Mouse (Mus musculus): ENCODE data around the gene Cdhr5. TPM values are rescaled to one million over a fixed set of nuclear protein-coding genes. Genes with fewer than 3 reads are reported as not detected.

Cdhr5 gene
- polyA plus RNA-seq, 1 experiment from 2014 or later, result not detected

GRCm38 (mm10) chr7:141301386-141301785, 24.8 kb upstream of the Cdhr5 start:
- Histone ChIP-seq H3K4me2 (ENCODE audit: low read depth) (no peak overlapping the region), H3K4me3 (ENCODE audit: low read depth, low read length) (no peak overlapping the region), H3K9ac (ENCODE audit: low read length) (no peak overlapping the region), H3K4me1 (ENCODE audit: control insufficient read depth, insufficient read depth, low read length) (no peaks in the 10 kb centered on the region), H3K9me3 (ENCODE audit: control insufficient read depth, low read length) (no peaks in the 10 kb centered on the region), H3K27me3 (ENCODE audit: control insufficient read depth, insufficient read depth, low read length) (no peaks in the 10 kb centered on the region), H3K27ac (ENCODE audit: low read depth, low read length) (no peak overlapping the region), H3K36me3 (ENCODE audit: control insufficient read depth, insufficient read depth, low read length) (peaks cover 14% of the 10 kb centered on the region)
- 94% methylated on average over 9 of the region's 9 CpGs for WGBS
- DNase-seq (ENCODE audit: low spot score) (no peak), ATAC-seq (ENCODE audit: insufficient read depth, low FRiP score, low TSS enrichment) (no peak)

- H3K36me3 ChIP-seq (ENCODE audit: control insufficient read depth, insufficient read depth, low read length), result peaks cover 11% of the 10 kb centered on the region
- H3K9me3 ChIP-seq (ENCODE audit: control insufficient read depth, low read length), result no peaks in the 10 kb centered on the region
- H3K27ac ChIP-seq (ENCODE audit: low read depth, low read length), result no peak overlapping the region
- H3K4me2 ChIP-seq (ENCODE audit: low read depth), result no peak overlapping the region
- ATAC-seq (ENCODE audit: insufficient read depth, low FRiP score, low TSS enrichment), result no peak
- 96% methylated on average over 8 of the region's 8 CpGs for WGBS
- DNase-seq (ENCODE audit: low spot score), result no peak
- no peak overlapping the region for H3K9ac ChIP-seq (ENCODE audit: low read length)
- H3K27me3 ChIP-seq (ENCODE audit: control insufficient read depth, insufficient read depth, low read length), result peaks cover 17% of the 10 kb centered on the region
- no peak overlapping the region for H3K4me3 ChIP-seq (ENCODE audit: low read depth, low read length)
- peaks cover 3% of the 10 kb centered on the region; the same call in 1 of the 2 replicates for H3K4me1 ChIP-seq (ENCODE audit: control insufficient read depth, insufficient read depth, low read length)
These were observed 22.6 kb upstream of the Cdhr5 start for GRCm38 (mm10) chr7:141299175-141299574.

DNA sequence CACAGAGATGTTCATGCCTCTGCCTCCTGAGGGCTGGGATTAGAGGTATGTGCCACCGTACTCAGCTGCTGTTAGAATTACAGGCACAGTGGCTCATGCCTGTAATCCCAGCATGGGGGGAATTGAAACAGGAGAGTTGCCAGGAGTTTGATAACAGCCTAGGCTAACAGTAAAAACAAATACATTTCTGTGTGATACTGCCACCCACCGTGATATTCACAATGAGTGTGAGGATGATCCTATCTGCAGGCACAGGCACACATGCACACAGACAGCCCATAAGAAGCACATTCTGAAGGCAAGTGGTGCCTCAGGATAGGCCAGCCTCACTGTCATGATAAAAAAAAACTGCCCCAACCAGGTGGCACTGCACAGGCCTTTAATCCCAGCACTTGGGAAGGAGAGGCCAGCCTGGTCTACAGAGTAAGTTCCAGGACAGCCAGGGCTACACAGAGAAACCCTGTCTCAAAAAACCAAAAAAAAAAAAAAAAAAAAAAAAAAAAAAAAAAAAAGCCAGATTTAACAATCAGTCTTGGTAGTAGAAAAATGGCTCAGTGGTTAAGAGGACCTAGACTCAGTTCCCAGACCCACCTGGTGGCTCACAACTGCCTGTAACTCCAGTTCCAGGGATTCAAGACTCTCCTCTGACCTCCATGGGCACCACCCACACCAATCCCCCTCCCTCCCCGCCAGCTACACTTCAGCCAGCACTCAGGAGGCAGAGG, 21.5 kb upstream of the Cdhr5 start:
- H3K36me3 ChIP-seq (ENCODE audit: control insufficient read depth, insufficient read depth, low read length), result peaks cover 11% of the 10 kb centered on the region
- no peak overlapping the region for H3K27ac ChIP-seq (ENCODE audit: low read depth, low read length)
- no peaks in the 10 kb centered on the region for H3K9me3 ChIP-seq (ENCODE audit: control insufficient read depth, low read length)
- no peak for ATAC-seq (ENCODE audit: insufficient read depth, low FRiP score, low TSS enrichment)
- no peak overlapping the region for H3K4me2 ChIP-seq (ENCODE audit: low read depth)
- peaks cover 28% of the 10 kb centered on the region for H3K27me3 ChIP-seq (ENCODE audit: control insufficient read depth, insufficient read depth, low read length)
- 72% methylated on average over 3 of the region's 3 CpGs for WGBS
- DNase-seq (ENCODE audit: low spot score), result no peak
- H3K9ac ChIP-seq (ENCODE audit: low read length), result no peak overlapping the region
- no peak overlapping the region for H3K4me3 ChIP-seq (ENCODE audit: low read depth, low read length)
- H3K4me1 ChIP-seq (ENCODE audit: control insufficient read depth, insufficient read depth, low read length), result peaks cover 11% of the 10 kb centered on the region

DNA sequence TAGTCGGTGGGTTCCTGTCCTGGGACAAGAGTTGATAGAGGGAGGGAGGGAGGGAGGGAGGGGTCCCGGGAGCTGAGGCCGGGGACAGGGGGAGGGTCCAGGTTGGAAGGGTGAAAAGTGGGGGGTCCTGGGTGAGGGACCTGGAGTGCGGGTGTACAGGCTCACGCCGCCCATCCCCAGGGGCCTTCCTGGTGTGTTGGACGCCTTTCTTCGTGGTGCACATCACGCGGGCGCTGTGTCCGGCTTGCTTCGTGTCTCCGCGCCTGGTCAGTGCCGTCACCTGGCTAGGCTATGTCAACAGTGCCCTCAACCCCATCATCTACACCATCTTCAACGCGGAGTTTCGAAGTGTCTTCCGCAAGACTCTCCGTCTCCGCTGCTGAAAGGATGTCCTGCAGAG, 17.9 kb upstream of the Cdhr5 start:
- 8% methylated on average over 20 of the region's 22 CpGs for WGBS
- H3K9ac ChIP-seq (ENCODE audit: low read length), result no peak overlapping the region
- H3K27ac ChIP-seq (ENCODE audit: low read depth, low read length), result no peak overlapping the region
- peaks cover 2% of the 10 kb centered on the region; the same call in 1 of the 2 replicates for H3K36me3 ChIP-seq (ENCODE audit: control insufficient read depth, insufficient read depth, low read length)
- no peak for ATAC-seq (ENCODE audit: insufficient read depth, low FRiP score, low TSS enrichment)
- H3K4me2 ChIP-seq (ENCODE audit: low read depth), result peak overlapping the region; percentile 57
- DNase-seq (ENCODE audit: low spot score), result no peak
- H3K4me3 ChIP-seq (ENCODE audit: low read depth, low read length), result peak overlapping the region; percentile 33
- H3K27me3 ChIP-seq (ENCODE audit: control insufficient read depth, insufficient read depth, low read length), result peaks cover 57% of the 10 kb centered on the region
- peaks cover 15% of the 10 kb centered on the region for H3K4me1 ChIP-seq (ENCODE audit: control insufficient read depth, insufficient read depth, low read length)
- H3K9me3 ChIP-seq (ENCODE audit: control insufficient read depth, low read length), result no peaks in the 10 kb centered on the region

- H3K27ac ChIP-seq (ENCODE audit: low read depth, low read length), result no peak overlapping the region
- peak overlapping the region; percentile 57 for H3K4me2 ChIP-seq (ENCODE audit: low read depth)
- no peaks in the 10 kb centered on the region for H3K9me3 ChIP-seq (ENCODE audit: control insufficient read depth, low read length)
- ATAC-seq (ENCODE audit: insufficient read depth, low FRiP score, low TSS enrichment), result peak; percentile 35; the same call in 1 of the 2 replicates
- peak overlapping the region; percentile 33 for H3K4me3 ChIP-seq (ENCODE audit: low read depth, low read length)
- 1% methylated on average over 52 of the region's 53 CpGs for WGBS
- H3K36me3 ChIP-seq (ENCODE audit: control insufficient read depth, insufficient read depth, low read length), result no peaks in the 10 kb centered on the region
- DNase-seq (ENCODE audit: low spot score), result peak; percentile 66
- H3K9ac ChIP-seq (ENCODE audit: low read length), result peak overlapping the region; percentile 26
- H3K27me3 ChIP-seq (ENCODE audit: control insufficient read depth, insufficient read depth, low read length), result peaks cover 57% of the 10 kb centered on the region
- H3K4me1 ChIP-seq (ENCODE audit: control insufficient read depth, insufficient read depth, low read length), result peaks cover 15% of the 10 kb centered on the region
These were observed 17.4 kb upstream of the Cdhr5 start for GRCm38 (mm10) chr7:141293852-141294471.

DNA sequence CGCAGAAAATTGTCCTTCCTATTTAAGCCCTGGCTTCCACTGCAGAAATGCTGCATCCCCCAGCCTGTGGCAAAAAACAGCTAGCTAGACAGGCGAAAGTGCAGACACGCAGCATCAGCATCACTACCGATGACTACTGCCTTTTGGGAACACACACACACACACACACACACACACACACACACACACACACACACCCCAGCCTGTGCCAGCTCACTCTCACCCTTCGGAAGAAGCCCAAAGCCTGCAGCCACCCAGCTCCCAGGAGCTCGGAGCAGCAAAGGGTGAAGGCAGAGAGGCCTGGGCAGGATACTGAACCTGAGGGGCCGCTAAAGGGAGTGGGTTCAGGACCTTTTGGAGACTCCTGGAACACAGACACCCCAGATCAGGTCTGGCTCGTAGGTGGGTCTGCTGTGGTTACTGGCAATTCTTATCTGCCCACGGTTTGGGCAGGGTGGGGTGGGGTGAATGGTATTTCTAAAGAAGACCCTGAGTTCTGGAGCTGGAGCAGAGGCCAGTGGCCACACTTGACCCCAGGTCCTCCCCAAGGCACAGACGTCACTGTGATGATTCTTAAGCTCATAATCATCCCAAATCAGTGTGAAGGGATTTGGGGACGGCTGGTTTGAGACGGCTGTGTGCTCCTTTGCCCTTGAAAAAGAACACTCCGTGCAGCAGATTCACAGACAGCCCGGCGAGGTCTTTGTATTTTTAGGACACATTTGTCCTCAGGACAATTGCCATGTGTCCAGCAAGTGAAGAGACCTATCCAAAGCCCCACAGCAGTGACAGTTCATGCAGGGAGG, 16.2 kb upstream of the Cdhr5 start:
- 31% methylated on average over 15 of the region's 15 CpGs for WGBS
- H3K4me3 ChIP-seq (ENCODE audit: low read depth, low read length), result peak overlapping the region; percentile 49; the same call in 1 of the 2 replicates
- peaks cover 57% of the 10 kb centered on the region for H3K27me3 ChIP-seq (ENCODE audit: control insufficient read depth, insufficient read depth, low read length)
- H3K4me2 ChIP-seq (ENCODE audit: low read depth), result peak overlapping the region; percentile 77
- no peak overlapping the region for H3K27ac ChIP-seq (ENCODE audit: low read depth, low read length)
- peaks cover 15% of the 10 kb centered on the region for H3K4me1 ChIP-seq (ENCODE audit: control insufficient read depth, insufficient read depth, low read length)
- DNase-seq (ENCODE audit: low spot score) (peak; percentile 18), ATAC-seq (ENCODE audit: insufficient read depth, low FRiP score, low TSS enrichment) (no peak)
- no peaks in the 10 kb centered on the region for H3K36me3 ChIP-seq (ENCODE audit: control insufficient read depth, insufficient read depth, low read length)
- no peak overlapping the region; the same call in 1 of the 2 replicates for H3K9ac ChIP-seq (ENCODE audit: low read length)
- H3K9me3 ChIP-seq (ENCODE audit: control insufficient read depth, low read length), result no peaks in the 10 kb centered on the region

- H3K36me3 ChIP-seq (ENCODE audit: control insufficient read depth, insufficient read depth, low read length), result no peaks in the 10 kb centered on the region
- peak; percentile 53 for DNase-seq (ENCODE audit: low spot score)
- H3K4me2 ChIP-seq (ENCODE audit: low read depth), result peak within 1 kb of the TSS; percentile 77
- H3K27ac ChIP-seq (ENCODE audit: low read depth, low read length), result no peak within 1 kb of the TSS
- peaks cover 57% of the 10 kb centered on the region for H3K27me3 ChIP-seq (ENCODE audit: control insufficient read depth, insufficient read depth, low read length)
- 2% methylated on average over 40 of the region's 46 CpGs for WGBS
- ATAC-seq (ENCODE audit: insufficient read depth, low FRiP score, low TSS enrichment), result no peak
- no peaks in the 10 kb centered on the region for H3K9me3 ChIP-seq (ENCODE audit: control insufficient read depth, low read length)
- H3K4me3 ChIP-seq (ENCODE audit: low read depth, low read length), result peak within 1 kb of the TSS; percentile 49
- H3K4me1 ChIP-seq (ENCODE audit: control insufficient read depth, insufficient read depth, low read length), result peaks cover 15% of the 10 kb centered on the region
- H3K9ac ChIP-seq (ENCODE audit: low read length), result peak within 1 kb of the TSS; percentile 63
These were observed 15.5 kb upstream of the Cdhr5 start, which contains the start of gene Drd4 for GRCm38 (mm10) chr7:141291921-141292582. TSS of gene Drd4 (plus strand) at chr7:141292006.

DNA sequence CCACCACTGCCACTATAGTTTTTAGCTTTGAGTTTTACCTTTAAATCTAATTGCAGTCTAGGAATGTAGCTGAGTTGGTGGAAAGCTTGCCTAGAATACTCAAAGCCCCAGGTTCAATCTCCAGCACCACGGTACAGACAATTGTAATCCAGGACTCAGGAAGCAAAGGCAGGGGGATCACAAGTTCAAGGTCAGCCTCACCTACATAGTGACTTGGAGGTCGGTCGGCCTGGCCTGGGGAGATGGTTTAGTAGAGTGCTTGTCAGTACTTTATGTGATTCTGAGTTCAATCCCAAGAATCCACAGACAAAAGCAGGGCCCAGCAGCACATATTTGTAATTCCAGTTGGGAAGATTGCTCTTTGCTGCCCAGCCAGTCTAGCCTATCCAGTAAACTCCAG, 11.5 kb upstream of the Cdhr5 start:
- H3K4me2 ChIP-seq (ENCODE audit: low read depth), result no peak overlapping the region
- no peak overlapping the region for H3K4me3 ChIP-seq (ENCODE audit: low read depth, low read length)
- peaks cover 28% of the 10 kb centered on the region for H3K27me3 ChIP-seq (ENCODE audit: control insufficient read depth, insufficient read depth, low read length)
- ATAC-seq (ENCODE audit: insufficient read depth, low FRiP score, low TSS enrichment), result no peak
- no peaks in the 10 kb centered on the region for H3K36me3 ChIP-seq (ENCODE audit: control insufficient read depth, insufficient read depth, low read length)
- H3K4me1 ChIP-seq (ENCODE audit: control insufficient read depth, insufficient read depth, low read length), result peaks cover 4% of the 10 kb centered on the region; the same call in 1 of the 2 replicates
- no peak overlapping the region for H3K27ac ChIP-seq (ENCODE audit: low read depth, low read length)
- no peak overlapping the region for H3K9ac ChIP-seq (ENCODE audit: low read length)
- no peaks in the 10 kb centered on the region for H3K9me3 ChIP-seq (ENCODE audit: control insufficient read depth, low read length)
- no peak for DNase-seq (ENCODE audit: low spot score)
- WGBS, result 86% methylated on average over 3 of the region's 3 CpGs

All from neural tube, embryonic 11.5 days (tissue).